Mouse (Mus musculus) thymus, postnatal 4 days (tissue): ENCODE data around the gene Rsl1d1.

Experiments used
- DNase-seq: peaks from one replicate; pipeline ENCODE4 v3.0.0; 2021

The Rsl1d1 gene

GRCm38 (mm10) chr16:11154500-11154899 lies 48.6 kb downstream of the Rsl1d1 start:
- DNase-seq: peak; percentile 37

GRCm38 (mm10) chr16:11143706-11144483 lies 59.2 kb downstream of the Rsl1d1 start:
- peak; percentile 100 for DNase-seq
